Mouse (Mus musculus) inflammation-experienced regulatory T-cells, adult 6 months (primary cell): ENCODE data around the gene Dcp1a. TPM values are rescaled to one million over a fixed set of nuclear protein-coding genes. Genes with fewer than 3 reads are reported as not detected.

Source experiments
- ATAC-seq: one replicate; pipeline ENCODE4 v1.8.0; 2017
- polyA plus RNA-seq, 3 experiments: library from polyadenylated mRNA; unstranded; fragments of 100-300 nt; shearing (Covaris generic); gene quantifications; one replicate each; pipeline ENCODE4 v1.2.1; 2017

Dcp1a gene
- polyA plus RNA-seq, 3 experiments from 2014 or later = 29.6 to 54.4 (median 36.3) TPM

GRCm38 (mm10) chr14:30561470-30562187 lies 82.3 kb downstream of the Dcp1a start:
- ATAC-seq = no peak

- no peak for ATAC-seq
Observed at GRCm38 (mm10) chr14:30562343-30562742, 83.0 kb downstream of the Dcp1a start.

- ATAC-seq = no peak
Observed at GRCm38 (mm10) chr14:30564451-30564850, 85.1 kb downstream of the Dcp1a start.

GRCm38 (mm10) chr14:30566317-30566716 lies 87.0 kb downstream of the Dcp1a start:
- no peak for ATAC-seq

GRCm38 (mm10) chr14:30568016-30568415 lies 88.7 kb downstream of the Dcp1a start:
- no peak for ATAC-seq

- no peak for ATAC-seq
Observed at GRCm38 (mm10) chr14:30570303-30570702, 91.0 kb downstream of the Dcp1a start.

- ATAC-seq = no peak
Observed at GRCm38 (mm10) chr14:30572253-30572652, 92.9 kb downstream of the Dcp1a start.

- ATAC-seq = no peak
Observed at GRCm38 (mm10) chr14:30573235-30573634, 93.9 kb downstream of the Dcp1a start.

GRCm38 (mm10) chr14:30573983-30574584 lies 94.7 kb downstream of the Dcp1a start:
- peak; percentile 81 for ATAC-seq

- ATAC-seq = no peak
Observed at GRCm38 (mm10) chr14:30575791-30576190, 96.5 kb downstream of the Dcp1a start.

- no peak for ATAC-seq
Observed at GRCm38 (mm10) chr14:30576260-30576659, 96.9 kb downstream of the Dcp1a start.

Other genes with a start within 250 kb of the Dcp1a start
- 1 to 10 TPM; 1.4 to 3.4 (median 2.8) TPM for gene Cacna1d, start 11.9 kb downstream of the Dcp1a start, polyA plus RNA-seq
- gene Tkt, start 68.8 kb downstream of the Dcp1a start, polyA plus RNA-seq = 100 to 1,000 TPM; 203 to 235 (median 209) TPM
- gene Prkcd, start 146.7 kb downstream of the Dcp1a start, polyA plus RNA-seq = 10 to 100 TPM; 23.4 to 30.9 (median 28.3) TPM
- gene Rft1, start 174.8 kb downstream of the Dcp1a start, polyA plus RNA-seq = 10 to 100 TPM; 10.9 to 17.1 (median 15.5) TPM
- gene Sfmbt1, start 235.3 kb downstream of the Dcp1a start, polyA plus RNA-seq = 1 to 10 TPM; 7.1 to 9.9 (median 9.4) TPM